Mouse (Mus musculus) layer of hippocampus, postnatal 14 days (tissue): ENCODE measurements at regions not wholly inside any gene's neighbourhood (a gene's known extent, or its start where the extent isn't known, plus 50 kb on each side); places are given as distances from the start of the nearest gene placed in this dataset.
A peak's percentile ranks its signal among the peaks of the same experiment; 100 is the strongest.

Experiments
- DNase-seq, 2 experiments: peaks; one replicate each; pipeline ENCODE4 v3.0.0; 2021 to 2022; ENCODE audit warnings: low spot score in 2 of 2, mixed read lengths in 1 of 2

- no peak for DNase-seq
These were observed 380.7 kb upstream of the Prkcq start for GRCm38 (mm10) chr2:10791233-10791632.

- DNase-seq: no peak
These were observed 355.5 kb upstream of the Prkcq start for GRCm38 (mm10) chr2:10816374-10816773.

- peak; percentile 50 to 72 for DNase-seq
These were observed 346.4 kb upstream of the Prkcq start for GRCm38 (mm10) chr2:10825278-10826133.

- DNase-seq: no peak
These were observed 345.7 kb upstream of the Prkcq start for GRCm38 (mm10) chr2:10826134-10826767.

GRCm38 (mm10) chr2:10839976-10840375 is 331.9 kb upstream of the Prkcq start:
- no peak for DNase-seq

- no peak for DNase-seq
These were observed 310.1 kb upstream of the Prkcq start for GRCm38 (mm10) chr2:10861654-10862292.

- no peak for DNase-seq
These were observed 307.5 kb upstream of the Prkcq start for GRCm38 (mm10) chr2:10864451-10864850.

- DNase-seq: peak; percentile 26 to 40
These were observed 297.6 kb upstream of the Prkcq start for GRCm38 (mm10) chr2:10874303-10874702.

- no peak for DNase-seq
These were observed 270.0 kb upstream of the Prkcq start for GRCm38 (mm10) chr2:10901926-10902325.

- DNase-seq: no peak
These were observed 252.0 kb upstream of the Prkcq start for GRCm38 (mm10) chr2:10919955-10920354.

- no peak for DNase-seq
These were observed 251.0 kb upstream of the Prkcq start for GRCm38 (mm10) chr2:10920686-10921485.

GRCm38 (mm10) chr2:10921486-10922450 is 250.1 kb upstream of the Prkcq start:
- peak; percentile 5 to 42 for DNase-seq

- DNase-seq: no peak
These were observed 247.9 kb upstream of the Prkcq start for GRCm38 (mm10) chr2:10923984-10924383.

- no peak for DNase-seq
These were observed 246.5 kb upstream of the Prkcq start for GRCm38 (mm10) chr2:10925361-10925760.

- no peak for DNase-seq
These were observed 234.5 kb upstream of the Prkcq start for GRCm38 (mm10) chr2:10937405-10937804.

GRCm38 (mm10) chr2:10965224-10965623 is 206.7 kb upstream of the Prkcq start:
- no peak for DNase-seq

- DNase-seq: no peak
These were observed 205.0 kb upstream of the Prkcq start for GRCm38 (mm10) chr2:10966891-10967290.

GRCm38 (mm10) chr2:10969111-10969689 is 202.7 kb upstream of the Prkcq start:
- DNase-seq: peak in 1 of 2 experiments; percentile 12

GRCm38 (mm10) chr2:10972051-10972450 is 199.9 kb upstream of the Prkcq start:
- no peak for DNase-seq

- DNase-seq: no peak
These were observed 193.1 kb upstream of the Prkcq start for GRCm38 (mm10) chr2:10978772-10979171.
